Mouse (Mus musculus): ENCODE measurements at regions not wholly inside any gene's neighbourhood (a gene's known extent, or its start where the extent isn't known, plus 50 kb on each side); places are given as distances from the start of the nearest gene placed in this dataset.

- ATAC-seq (ENCODE audit: extremely low read depth, insufficient number of reproducible peaks, low FRiP score, poor library complexity, severe bottlenecking) (no peak), DNase-seq (ENCODE audit: low spot score) (no peak)
- Histone ChIP-seq H3K4me1 (ENCODE audit: insufficient read depth, low read depth, low read length) (no peaks in the 10 kb centered on the region), H3K36me3 (replicated peaks) (no peaks in the 10 kb centered on the region), H3K4me3 (ENCODE audit: low read depth, low read length) (no peak overlapping the region), H3K9me3 (replicated peaks) (peaks cover 64% of the 10 kb centered on the region), H3K27me3 (ENCODE audit: insufficient read depth, low read length) (no peaks in the 10 kb centered on the region)
- TF ChIP-seq POLR2AphosphoS5 (IDR thresholded peaks at IDR 0.05; ENCODE audit: insufficient replicate concordance, low read depth, low read length): no peak
These were observed 160.8 kb downstream of the En1 start for GRCm38 (mm10) chr1:120762921-120763595.

GRCm38 (mm10) chr1:120767054-120767453 is 164.8 kb downstream of the En1 start:
- Histone ChIP-seq H3K27me3 (ENCODE audit: insufficient read depth, low read length) (no peaks in the 10 kb centered on the region), H3K4me1 (ENCODE audit: insufficient read depth, low read depth, low read length) (no peaks in the 10 kb centered on the region), H3K9me3 (replicated peaks) (peaks cover 59% of the 10 kb centered on the region), H3K36me3 (replicated peaks) (no peaks in the 10 kb centered on the region), H3K4me3 (ENCODE audit: low read depth, low read length) (no peak overlapping the region)
- no peak for TF ChIP-seq TAL1 (conservative IDR thresholded peaks at IDR 0.05; ENCODE audit: low read depth, low read length)
- TF ChIP-seq GATA2 (IDR thresholded peaks at IDR 0.05; ENCODE audit: borderline replicate concordance, low read depth, low read length): no peak
- TF ChIP-seq CTCF (IDR thresholded peaks at IDR 0.05; ENCODE audit: low read depth, low read length): no peak
- no peak for TF ChIP-seq POLR2AphosphoS5 (IDR thresholded peaks at IDR 0.05; ENCODE audit: insufficient replicate concordance, low read depth, low read length)
- no peak for TF ChIP-seq GATA1 (IDR thresholded peaks at IDR 0.05; ENCODE audit: borderline replicate concordance, low read length)
- no peak for ATAC-seq (ENCODE audit: extremely low read depth, insufficient number of reproducible peaks, low FRiP score, poor library complexity, severe bottlenecking)
- no peak for DNase-seq (ENCODE audit: low spot score)

- TF ChIP-seq GATA1 (IDR thresholded peaks at IDR 0.05; ENCODE audit: borderline replicate concordance, low read length): no peak
- TF ChIP-seq POLR2AphosphoS5 (IDR thresholded peaks at IDR 0.05; ENCODE audit: insufficient replicate concordance, low read depth, low read length): no peak
- no peak for TF ChIP-seq GATA2 (IDR thresholded peaks at IDR 0.05; ENCODE audit: borderline replicate concordance, low read depth, low read length)
- no peak for TF ChIP-seq CTCF (IDR thresholded peaks at IDR 0.05; ENCODE audit: low read depth, low read length)
- TF ChIP-seq TAL1 (conservative IDR thresholded peaks at IDR 0.05; ENCODE audit: low read depth, low read length): no peak
- DNase-seq (ENCODE audit: low spot score): no peak
- H3K4me3 ChIP-seq (ENCODE audit: low read depth, low read length): no peak overlapping the region
- no peaks in the 10 kb centered on the region for H3K4me1 ChIP-seq (ENCODE audit: insufficient read depth, low read depth, low read length)
- peaks cover 54% of the 10 kb centered on the region for H3K9me3 ChIP-seq (replicated peaks)
- H3K27me3 ChIP-seq (ENCODE audit: insufficient read depth, low read length): no peaks in the 10 kb centered on the region
- no peaks in the 10 kb centered on the region for H3K36me3 ChIP-seq (replicated peaks)
- ATAC-seq (ENCODE audit: extremely low read depth, insufficient number of reproducible peaks, low FRiP score, poor library complexity, severe bottlenecking): no peak
These were observed 169.1 kb downstream of the En1 start for GRCm38 (mm10) chr1:120771269-120771668.

DNA sequence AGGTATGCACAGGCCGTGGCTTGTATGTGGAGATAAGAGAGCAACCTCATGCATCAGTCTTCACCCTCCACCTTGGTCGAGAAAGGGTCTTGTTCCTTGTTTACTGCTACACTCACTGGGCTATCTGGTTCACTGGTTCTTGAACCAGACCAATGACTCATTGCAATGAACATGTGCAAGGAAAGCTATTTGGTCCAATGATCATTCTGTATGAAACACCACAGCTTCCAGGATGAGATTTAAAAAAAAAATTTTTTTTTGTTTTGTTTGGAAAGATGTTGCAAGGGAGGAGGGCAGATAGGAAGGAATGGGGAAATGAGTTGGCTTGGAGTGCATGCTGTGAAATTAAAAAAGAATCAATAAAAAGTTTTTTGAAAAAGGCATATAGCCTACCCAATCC is 174.7 kb downstream of the En1 start:
- ATAC-seq (ENCODE audit: extremely low read depth, insufficient number of reproducible peaks, low FRiP score, poor library complexity, severe bottlenecking): no peak
- no peak for DNase-seq (ENCODE audit: low spot score)
- TF ChIP-seq POLR2AphosphoS5 (IDR thresholded peaks at IDR 0.05; ENCODE audit: insufficient replicate concordance, low read depth, low read length) (no peak), GATA1 (IDR thresholded peaks at IDR 0.05; ENCODE audit: borderline replicate concordance, low read length) (no peak), GATA2 (IDR thresholded peaks at IDR 0.05; ENCODE audit: borderline replicate concordance, low read depth, low read length) (no peak), CTCF (IDR thresholded peaks at IDR 0.05; ENCODE audit: low read depth, low read length) (no peak), TAL1 (conservative IDR thresholded peaks at IDR 0.05; ENCODE audit: low read depth, low read length) (no peak)
- Histone ChIP-seq H3K27me3 (ENCODE audit: insufficient read depth, low read length) (no peaks in the 10 kb centered on the region), H3K4me1 (ENCODE audit: insufficient read depth, low read depth, low read length) (no peaks in the 10 kb centered on the region), H3K9me3 (replicated peaks) (peaks cover 42% of the 10 kb centered on the region), H3K4me3 (ENCODE audit: low read depth, low read length) (no peak overlapping the region), H3K36me3 (replicated peaks) (no peaks in the 10 kb centered on the region)

DNA sequence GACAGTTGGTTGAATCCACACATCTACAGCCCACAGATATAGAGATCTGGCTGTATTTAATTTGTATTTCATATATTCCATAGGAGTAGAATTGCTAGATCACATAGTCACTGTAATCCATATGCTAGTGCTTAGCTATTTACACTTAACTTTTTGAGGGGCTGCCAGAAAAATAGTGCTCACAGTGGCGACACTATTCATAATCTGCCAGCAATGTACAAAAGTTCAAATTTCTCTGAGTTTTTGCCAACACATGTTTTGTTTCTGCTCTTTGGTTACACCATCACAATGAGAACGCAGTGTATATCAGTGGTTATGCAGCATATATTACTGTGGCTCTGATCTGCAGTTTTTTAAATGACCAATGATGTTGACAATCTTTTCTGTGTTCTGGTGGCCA is 175.2 kb downstream of the En1 start:
- H3K4me1 ChIP-seq (ENCODE audit: insufficient read depth, low read depth, low read length): no peaks in the 10 kb centered on the region
- DNase-seq (ENCODE audit: low spot score) (no peak), ATAC-seq (ENCODE audit: extremely low read depth, insufficient number of reproducible peaks, low FRiP score, poor library complexity, severe bottlenecking) (no peak)
- no peak overlapping the region for H3K4me3 ChIP-seq (ENCODE audit: low read depth, low read length)
- TF ChIP-seq TAL1 (conservative IDR thresholded peaks at IDR 0.05; ENCODE audit: low read depth, low read length) (no peak), GATA1 (IDR thresholded peaks at IDR 0.05; ENCODE audit: borderline replicate concordance, low read length) (no peak), POLR2AphosphoS5 (IDR thresholded peaks at IDR 0.05; ENCODE audit: insufficient replicate concordance, low read depth, low read length) (no peak), GATA2 (IDR thresholded peaks at IDR 0.05; ENCODE audit: borderline replicate concordance, low read depth, low read length) (no peak), CTCF (IDR thresholded peaks at IDR 0.05; ENCODE audit: low read depth, low read length) (no peak)
- H3K27me3 ChIP-seq (ENCODE audit: insufficient read depth, low read length): no peaks in the 10 kb centered on the region
- H3K9me3 ChIP-seq (replicated peaks): peaks cover 44% of the 10 kb centered on the region
- no peaks in the 10 kb centered on the region for H3K36me3 ChIP-seq (replicated peaks)

- Histone ChIP-seq H3K4me3 (ENCODE audit: low read depth, low read length) (no peak overlapping the region), H3K9me3 (replicated peaks) (peaks cover 58% of the 10 kb centered on the region), H3K27me3 (ENCODE audit: insufficient read depth, low read length) (no peaks in the 10 kb centered on the region), H3K36me3 (replicated peaks) (no peaks in the 10 kb centered on the region), H3K4me1 (ENCODE audit: insufficient read depth, low read depth, low read length) (no peaks in the 10 kb centered on the region)
- TF ChIP-seq POLR2AphosphoS5 (IDR thresholded peaks at IDR 0.05; ENCODE audit: insufficient replicate concordance, low read depth, low read length) (no peak), TAL1 (conservative IDR thresholded peaks at IDR 0.05; ENCODE audit: low read depth, low read length) (no peak), GATA1 (IDR thresholded peaks at IDR 0.05; ENCODE audit: borderline replicate concordance, low read length) (no peak), GATA2 (IDR thresholded peaks at IDR 0.05; ENCODE audit: borderline replicate concordance, low read depth, low read length) (no peak)
- ATAC-seq (ENCODE audit: extremely low read depth, insufficient number of reproducible peaks, low FRiP score, poor library complexity, severe bottlenecking) (no peak), DNase-seq (ENCODE audit: low spot score) (no peak)
These were observed 193.0 kb downstream of the En1 start for GRCm38 (mm10) chr1:120795245-120795644.

Measured in G1E (cell line).